Mouse (Mus musculus) frontal cortex, postnatal 25 days (tissue): ENCODE results near the gene Ppcdc.
"Not testable (repeated sequence)": the region's sequence is repeated elsewhere in the genome, so short reads cannot be mapped to it uniquely, and the experiment has no call there.

Experiments used
- DNase-seq, 2 experiments: peaks; one replicate each; pipeline ENCODE4 v3.0.0; 2022; ENCODE audit warnings: low spot score in 2 of 2

The Ppcdc gene

DNA sequence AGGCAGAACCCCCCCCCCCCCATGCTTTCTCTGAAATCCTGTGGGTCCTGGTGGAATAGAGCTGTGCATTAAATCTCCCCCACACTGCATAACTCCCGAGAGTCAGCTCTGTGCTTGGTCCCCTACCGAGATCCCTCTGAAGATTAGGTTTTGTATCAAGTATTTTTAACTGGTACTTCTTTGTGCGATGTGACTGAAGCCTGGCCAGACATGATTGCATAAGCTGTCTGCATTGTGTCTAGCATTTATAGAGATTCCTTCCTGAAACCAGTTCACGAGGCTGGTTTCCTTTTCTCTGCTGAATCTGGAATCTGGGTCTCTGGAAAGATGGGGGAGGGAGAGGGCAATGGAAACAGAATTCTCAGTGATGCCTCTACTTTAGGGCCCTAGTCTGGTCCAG, 11.5 kb downstream of the Ppcdc start:
- DNase-seq = no peak

DNA sequence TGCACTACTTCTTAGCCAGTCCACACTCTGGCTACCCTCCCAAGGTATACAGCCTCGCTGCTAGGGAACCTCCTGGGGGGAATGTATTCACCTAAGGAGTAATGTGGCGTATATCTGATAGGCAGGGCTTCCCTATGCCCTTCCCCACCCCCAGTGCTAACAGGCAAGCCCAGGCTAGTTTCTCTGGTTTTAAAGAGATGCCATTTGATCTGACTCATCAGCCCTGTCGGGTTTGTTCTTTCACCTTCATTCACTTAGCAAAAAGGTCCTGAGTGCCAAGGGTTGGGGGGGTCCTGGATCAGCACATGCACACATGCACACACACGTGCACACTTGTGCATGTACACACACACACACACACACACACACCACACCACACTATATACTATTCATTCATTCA, 12.0 kb downstream of the Ppcdc start:
- DNase-seq = no peak

DNA sequence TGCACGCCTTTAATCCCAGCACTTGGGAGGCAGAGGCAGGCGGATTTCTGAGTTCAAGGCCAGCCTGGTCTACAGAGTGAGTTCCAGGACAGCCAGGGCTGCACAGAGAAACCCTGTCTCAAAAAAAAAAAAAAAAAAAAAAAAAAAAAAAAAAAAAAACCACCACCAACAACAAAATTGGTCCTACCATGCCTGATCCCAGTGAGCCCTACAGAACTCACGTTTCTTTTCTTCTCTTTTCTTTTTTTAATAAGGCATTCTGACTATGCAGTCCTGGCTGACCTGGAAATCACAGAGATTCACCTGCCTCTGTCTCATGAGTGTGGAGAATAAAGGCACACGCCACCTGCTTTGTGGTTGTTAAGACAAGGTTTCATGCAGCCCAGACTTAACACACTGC, 12.8 kb downstream of the Ppcdc start:
- not testable (repeated sequence) for DNase-seq

DNA sequence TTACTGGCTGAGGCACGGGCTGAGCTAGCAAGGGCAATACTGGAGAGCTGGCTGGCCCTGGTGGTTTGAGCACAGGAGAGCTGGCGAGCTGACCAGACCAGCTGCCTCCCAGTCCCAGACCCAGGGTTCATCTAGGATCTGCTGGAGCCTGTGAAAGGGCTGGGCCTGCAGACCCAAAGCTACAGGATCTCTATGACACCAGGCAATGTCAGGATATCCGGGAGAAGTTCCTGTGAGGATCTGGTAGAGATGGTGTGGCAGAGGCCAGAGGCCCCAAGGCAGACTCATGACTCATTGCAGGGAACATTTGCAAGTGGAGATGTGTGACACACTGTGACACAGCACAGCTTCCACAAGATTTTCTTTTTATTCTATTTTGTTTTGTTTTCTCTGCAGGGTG, 14.8 kb downstream of the Ppcdc start:
- DNase-seq = no peak

DNA sequence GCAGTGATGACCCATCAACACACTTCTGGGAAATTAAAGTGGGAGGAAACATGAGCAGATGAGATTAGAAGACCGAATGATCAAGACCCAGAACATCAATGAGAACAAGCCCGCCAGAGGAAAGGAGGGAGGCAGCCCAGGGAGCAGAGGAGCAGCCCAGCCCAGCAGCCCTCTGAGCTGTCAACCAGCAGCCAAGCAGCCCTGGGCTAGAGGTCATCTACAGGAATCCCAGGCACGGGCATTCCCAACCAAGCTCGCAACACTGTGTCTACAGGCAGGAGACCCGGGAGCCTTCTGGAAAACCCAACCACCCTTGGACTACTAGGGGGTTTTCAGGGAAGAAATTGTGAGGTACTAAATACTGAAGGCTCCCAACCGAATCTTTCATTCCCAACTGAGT, 15.9 kb downstream of the Ppcdc start:
- DNase-seq = no peak

DNA sequence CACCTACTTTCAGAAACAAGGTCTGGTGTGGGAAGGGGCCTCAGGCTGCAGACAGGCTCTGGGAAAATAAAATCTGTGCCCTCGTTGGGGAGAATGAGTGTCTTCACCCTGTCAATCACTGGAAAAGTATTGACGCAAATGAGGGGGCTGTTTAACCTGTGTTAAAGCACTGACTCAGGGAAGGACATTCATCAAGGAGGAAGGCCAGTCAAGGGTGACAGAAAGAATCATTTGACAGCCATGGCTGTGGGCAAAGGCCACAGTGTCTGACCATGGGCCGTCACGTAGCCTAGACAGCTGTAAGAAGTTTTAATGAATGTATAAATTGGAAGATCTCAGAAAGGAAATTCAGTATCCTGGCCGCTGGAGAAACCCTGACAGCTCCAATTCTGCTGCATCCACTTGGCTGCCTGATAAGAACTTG, 18.2 kb downstream of the Ppcdc start:
- DNase-seq = no peak

DNA sequence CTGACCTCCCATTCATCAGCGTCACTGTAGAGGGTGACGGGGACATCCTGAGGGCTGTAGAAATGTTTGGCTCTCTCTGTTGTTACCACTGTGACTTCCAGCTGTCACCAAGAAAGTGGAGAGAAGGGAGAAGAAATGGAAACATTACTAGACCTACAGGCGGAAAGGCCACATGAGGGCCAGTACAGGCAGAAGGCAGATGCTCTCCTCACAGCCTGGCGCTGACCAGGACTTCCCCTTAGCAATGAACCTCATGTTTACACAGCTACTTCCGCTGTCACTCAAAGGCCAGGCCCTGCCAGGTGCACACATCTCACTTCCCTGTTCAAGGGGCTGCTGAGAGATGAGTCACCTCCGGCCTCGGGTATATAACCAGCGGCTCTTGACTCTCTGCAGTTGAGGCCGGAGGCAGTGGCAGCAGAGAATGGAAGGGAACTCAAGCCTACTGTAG, 18.8 kb downstream of the Ppcdc start:
- DNase-seq = no peak

DNA sequence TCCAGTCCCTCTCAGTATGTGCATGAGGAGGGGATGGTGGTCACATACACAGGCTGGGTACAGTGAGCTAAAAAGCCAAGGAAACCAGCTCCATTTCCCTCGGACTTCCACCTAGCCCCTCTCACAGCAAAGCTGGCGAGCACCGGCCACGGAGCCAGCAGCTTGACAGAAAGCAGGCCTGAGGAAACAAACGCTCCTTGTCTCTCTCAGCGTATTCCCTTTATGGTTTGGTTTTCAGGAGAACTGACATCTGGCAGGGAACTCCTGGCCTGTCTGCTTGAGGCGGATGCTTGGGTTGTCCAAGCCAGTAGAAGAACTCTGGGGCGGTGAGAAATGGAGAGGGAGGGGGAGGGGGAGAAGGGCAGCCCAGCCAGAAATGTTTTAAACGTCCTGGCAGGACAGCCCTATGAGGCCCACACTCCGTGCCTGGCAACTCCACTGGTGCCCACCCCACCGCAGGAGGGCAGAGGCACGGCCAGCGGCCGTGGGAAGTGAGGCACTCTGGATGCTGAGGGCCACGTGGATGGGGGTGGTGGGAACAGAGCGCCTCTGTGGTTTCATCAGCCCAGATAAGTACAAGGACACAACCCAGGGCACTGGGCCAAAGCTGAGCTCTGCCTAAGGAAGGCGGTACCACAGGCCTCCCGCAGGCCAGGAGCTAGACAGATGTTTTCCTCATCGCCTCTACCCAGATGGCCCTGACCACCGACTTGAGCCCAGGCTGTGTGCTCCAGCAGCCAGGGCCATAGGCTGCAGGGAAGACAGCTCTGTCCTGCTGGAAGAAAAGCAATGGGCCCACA, 19.4 kb downstream of the Ppcdc start:
- peak; percentile 54 to 68 for DNase-seq

DNA sequence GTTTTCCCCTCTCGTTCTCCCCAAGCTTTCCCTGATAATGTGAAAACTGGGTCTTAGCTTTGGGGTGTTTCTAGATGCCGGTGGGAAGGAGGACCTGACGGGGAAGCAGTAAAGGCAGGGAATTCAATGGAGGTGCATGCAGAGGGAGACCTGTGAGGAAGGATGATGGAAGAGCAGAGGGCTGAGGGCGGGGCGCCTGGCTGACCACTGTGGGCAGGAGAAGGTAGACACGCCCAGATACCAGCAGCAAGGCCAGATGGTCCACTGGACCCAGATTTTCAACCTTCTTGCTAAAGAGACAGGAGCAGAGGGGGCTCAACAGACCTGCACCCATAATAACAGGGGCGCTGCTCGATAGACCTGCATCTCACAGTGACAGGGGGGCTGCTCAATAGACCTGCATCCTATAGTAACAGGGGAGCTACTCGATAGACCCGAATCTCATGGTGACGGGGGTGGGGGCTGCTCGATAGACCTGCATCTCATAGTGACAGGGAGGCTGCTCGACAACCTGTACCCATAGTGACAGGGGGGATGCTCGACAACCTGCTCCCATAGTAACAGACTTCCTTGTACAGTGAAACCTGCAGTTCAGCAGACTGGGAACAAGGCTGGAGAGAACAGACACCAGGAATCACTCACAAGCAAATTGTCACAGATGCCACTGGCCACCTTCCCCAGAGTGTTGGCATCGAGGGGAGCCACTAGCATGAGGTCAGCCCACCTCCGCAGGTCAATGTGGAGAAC, 20.2 kb downstream of the Ppcdc start:
- no peak for DNase-seq

DNA sequence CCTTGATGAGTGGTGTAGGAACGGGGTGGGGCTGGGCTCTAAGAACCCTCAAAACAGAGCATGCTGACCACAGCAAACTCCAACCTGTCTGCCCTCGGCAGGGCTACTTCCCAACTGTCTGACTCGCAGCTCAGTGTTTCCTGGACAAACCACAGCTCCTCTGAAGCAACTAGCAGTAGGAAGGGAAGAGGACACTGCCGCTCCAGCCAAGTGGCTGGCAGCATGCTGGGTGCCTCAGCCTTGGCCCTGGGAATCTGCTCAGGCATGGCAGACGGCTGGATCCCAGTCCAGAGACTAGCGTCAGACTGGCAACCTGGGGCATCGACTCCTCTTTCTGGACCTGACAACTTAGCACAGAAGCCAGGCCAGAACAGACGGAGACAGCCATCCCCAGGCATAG, 22.6 kb downstream of the Ppcdc start:
- DNase-seq = no peak

DNA sequence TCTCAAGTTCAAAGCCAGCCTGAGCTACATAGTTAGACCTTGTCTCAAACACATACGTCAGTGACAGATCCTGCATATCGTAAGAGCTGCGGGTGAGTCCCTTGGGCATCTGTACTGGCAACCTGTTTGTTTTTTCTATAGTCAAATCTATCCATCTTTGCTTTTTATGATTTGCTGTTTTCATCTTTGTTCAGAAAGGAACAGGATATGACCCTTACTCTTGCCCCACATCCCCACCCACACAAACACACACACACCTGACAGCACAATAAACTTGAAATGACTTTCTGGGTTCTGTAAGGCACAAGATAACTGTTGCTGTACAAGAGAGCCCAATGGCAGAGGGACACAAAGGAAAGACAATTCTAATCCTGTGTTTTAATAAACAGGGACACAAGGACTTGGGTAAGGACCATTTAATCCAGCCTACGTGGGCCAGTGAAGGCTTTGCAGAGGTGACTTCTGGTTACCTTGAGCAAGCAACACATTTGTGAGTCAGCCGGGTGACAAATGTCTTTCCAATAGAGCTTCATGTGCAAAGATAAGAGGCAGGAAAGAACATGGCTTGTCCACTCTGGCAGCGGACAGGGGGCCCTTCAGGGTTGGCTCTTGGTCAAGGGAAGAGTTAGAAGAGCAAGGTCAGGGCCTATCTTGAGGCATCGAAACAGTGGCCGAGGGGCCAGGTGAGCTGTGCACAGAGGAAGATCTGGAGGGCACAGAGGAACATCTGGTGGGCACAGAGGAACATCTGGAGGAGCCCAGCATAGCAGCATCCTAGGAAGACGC, 32.6 kb downstream of the Ppcdc start:
- no peak for DNase-seq

DNA sequence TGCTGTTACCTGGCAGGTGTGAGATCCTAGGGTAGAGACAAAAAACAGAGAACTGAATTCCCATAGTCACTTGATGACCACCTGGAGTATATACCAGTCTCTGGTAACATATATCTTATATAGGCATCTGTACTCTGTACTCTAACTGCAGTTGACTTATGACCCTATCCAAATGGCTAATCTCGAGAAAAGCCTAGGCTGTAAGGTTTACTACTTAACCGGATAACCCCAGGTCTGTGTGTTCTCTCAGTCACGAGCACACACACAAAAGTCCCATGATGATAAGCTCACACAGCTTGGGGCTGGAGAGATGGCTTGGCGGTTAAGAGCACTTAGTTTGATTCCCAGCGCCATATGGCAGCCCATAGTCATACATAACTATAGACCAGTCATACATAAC, 33.5 kb downstream of the Ppcdc start:
- no peak for DNase-seq

DNA sequence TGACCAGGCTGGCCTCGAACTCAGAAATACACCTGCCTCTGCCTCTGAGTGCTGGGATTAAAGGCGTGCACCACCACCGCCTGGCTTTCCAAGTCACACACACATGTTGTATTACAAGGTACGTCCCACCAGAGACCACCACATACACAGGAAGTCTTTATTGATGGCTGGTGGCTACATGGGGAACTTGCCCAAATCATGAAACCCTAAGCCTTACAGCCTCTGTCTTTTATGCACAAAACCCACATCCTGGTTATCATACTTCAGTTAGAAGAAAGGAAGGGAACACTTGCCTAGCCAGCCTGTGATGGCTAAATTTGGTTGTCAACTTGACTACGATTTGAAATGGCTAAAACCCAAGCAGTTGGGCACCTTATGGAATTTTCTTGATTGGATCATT, 35.9 kb downstream of the Ppcdc start:
- no peak for DNase-seq

DNA sequence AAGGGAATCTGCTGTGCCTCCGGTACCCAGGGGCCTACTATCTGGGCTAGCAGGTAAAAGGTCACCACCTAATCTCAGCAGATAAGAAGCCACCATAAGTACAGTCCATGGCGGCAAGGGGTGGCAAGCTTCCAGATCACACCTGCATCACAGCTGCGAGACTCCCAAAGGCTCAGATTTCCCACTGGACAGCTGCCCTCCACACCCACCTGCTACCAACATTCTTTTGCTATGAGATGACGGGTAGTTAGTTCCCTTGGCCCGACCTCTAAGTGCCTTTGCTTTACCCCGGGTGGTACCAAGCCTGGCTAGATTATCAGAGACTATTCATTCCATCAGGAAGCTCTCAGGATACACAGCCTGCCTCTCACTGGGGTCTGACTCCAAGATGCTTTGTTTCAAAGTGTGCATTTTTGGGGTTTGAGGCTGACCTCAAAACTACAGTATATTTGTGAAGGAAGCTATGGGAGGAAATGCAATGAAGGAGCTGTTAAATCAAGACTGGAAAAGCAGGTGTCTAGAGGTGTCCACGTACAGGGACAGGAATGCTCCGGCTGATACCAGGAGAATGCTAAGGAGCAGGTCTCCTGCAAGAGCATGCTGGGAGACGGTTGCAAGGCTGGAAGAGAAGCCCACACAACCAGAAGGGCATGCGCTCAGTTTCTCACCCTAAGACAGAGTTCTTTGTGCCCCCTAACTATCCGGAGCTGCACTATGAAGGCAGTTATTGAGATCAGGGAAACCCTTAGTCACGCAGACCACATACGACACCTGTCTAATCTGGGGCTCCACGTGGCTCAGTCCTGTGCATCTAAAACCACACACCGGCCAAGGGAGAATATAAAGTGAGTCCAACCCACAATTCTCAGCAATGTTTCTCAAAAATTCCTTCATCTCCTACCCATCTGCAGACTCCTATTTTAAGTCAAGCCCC, 37.3 kb downstream of the Ppcdc start:
- DNase-seq = no peak

DNA sequence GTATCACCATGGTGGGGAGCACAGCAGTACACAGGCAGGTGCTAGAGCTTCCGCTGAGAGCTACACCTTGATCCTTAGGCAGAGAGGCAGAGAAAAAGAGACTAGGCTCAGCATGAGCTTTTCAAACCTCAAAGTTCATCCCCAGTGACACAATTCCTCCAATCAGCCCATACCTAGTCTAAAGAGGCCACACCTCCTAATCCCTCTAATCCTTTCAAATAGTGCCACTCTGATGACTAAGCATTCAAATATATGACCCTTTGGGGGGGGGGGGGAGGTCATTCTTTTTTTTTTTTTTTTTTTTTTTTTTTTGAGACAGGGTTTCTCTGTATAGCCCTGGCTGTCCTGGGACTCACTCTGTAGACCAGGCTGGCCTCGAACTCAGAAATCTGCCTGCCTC, 41.2 kb downstream of the Ppcdc start:
- DNase-seq = no peak

DNA sequence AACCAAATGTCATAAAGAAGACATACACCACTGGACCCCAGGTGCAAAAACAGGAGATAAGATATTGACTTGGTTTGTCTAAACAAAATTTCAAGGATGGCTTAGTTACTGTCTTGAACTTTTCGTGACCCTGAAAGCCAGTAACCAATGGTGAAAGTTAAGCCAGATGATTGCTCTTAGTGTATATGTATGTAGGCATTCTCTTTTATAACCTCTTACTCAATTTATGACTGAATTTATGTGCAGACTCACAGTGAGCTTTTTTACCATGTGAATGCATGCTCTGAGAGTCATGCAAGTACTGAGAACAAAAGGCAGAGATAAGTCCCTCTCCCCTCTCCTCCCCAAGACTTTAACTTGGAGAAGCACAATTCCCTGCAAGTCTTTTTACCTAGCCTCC, 47.0 kb downstream of the Ppcdc start:
- no peak for DNase-seq

DNA sequence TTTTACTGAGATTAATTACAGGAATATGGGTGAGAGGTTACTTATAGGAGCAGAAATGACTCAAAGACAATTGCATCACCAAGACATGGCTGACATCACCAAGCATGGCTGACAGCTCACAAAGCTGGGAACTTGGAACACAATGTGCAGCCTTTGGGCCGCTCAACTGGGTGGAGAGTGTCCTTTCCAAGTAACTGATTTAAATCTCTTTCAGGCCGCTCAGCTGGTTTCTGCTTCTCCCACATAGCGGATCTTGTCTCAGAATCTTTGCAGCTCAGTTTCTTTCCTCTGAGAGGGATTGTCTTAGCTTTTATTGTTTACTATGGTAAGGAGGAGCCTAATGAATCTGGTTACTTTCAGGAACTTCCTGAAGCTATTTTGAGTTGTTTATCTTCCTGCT, 49.1 kb downstream of the Ppcdc start:
- DNase-seq = no peak

DNA sequence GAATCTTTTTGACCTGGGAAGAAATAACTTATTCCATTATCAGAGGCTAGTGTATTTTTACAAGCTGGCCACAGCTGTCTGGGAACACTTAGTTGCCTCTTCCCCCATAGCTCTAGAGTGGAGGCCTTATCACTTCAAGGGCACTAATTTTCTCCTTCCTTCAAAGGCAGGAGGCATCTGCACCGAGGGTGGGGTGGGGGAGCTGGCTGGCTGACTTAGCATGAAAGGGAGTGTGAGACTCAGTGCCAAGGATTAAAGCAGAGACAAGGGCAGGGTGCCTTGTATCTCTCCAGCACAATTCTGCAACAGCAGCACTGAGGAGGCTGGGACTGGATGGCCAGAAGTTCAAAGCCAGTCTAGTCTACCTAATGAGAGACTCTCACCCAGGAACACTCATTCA, 50.8 kb downstream of the Ppcdc start:
- no peak for DNase-seq

DNA sequence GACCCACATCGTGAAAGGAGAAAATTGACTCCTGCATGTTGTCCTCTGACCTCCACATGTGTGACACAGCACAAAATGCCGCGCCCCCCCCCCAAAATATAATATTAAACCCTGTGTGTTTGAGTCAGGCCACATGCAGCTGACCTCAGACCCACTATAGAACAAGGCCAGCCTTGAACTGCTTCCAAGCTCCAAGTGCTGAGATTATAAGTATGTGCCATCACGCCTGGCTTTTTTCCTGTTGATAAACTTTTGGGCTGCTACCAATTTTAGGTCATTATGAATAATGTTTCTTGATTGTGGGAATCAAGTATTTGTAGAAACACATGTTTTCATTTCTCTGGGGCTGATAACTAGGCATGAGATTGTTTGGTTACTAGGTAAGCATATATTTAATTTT, 53.0 kb downstream of the Ppcdc start:
- no peak for DNase-seq

DNA sequence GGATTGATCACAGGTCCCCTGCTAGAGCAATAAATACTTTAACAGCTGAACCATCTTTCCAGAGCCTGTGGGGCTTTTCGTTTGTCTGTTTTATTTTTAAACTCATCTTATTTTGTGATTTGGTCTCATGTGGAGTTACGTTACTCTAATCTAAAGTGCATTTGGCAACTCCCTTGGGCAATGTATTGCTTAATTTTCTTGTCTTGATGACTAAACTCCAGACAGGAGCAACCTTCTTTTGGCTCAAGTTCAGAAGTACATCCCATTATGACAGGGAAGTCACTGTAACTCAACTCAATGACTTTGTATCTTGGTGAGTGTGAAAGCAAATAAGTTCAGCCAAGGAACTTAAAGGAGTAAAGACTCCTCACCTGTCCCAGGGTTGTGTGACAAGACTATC, 55.3 kb downstream of the Ppcdc start:
- DNase-seq = no peak

DNA sequence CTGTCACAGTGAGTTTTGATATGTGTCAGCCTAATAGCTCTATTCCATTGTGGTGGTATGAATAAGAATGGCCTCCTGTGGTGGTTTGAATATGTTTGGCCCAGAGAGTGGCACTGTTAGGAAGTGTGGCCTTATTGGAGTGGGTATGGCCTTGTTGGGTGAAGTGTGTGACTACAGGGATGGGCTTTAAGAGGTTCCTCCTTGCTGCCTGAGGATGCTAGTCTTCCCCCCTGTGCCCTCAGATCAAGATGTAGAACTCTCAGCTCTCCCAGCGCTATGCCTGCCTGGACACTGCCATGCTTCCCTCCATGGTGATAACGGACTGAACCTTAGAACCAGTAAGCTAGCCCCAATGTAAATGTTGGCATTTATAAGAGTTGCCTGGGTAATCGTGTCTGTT, 78.9 kb downstream of the Ppcdc start:
- no peak for DNase-seq
